Mouse (Mus musculus): ENCODE results near the gene Cwc22. TPM values are rescaled to one million over a fixed set of nuclear protein-coding genes. Genes with fewer than 3 reads are reported as not detected.
A peak's percentile ranks its signal among the peaks of the same experiment; 100 is the strongest.

Gene Cwc22
- polyA plus RNA-seq (2014; fragmentation: Nextera tagmentation; extraction: Ambion mirVana): 22.2 and 23.8 TPM in 2 replicates

- under 1% methylated on average over 55 of the region's 55 CpGs for WGBS (ENCODE audit: insufficient replicate concordance)
- Histone ChIP-seq H3K9ac (ENCODE audit: low read depth, low read length) (peak within 1 kb of the TSS; percentile 86), H3K4me2 (peak within 1 kb of the TSS; percentile 88), H3K27me3 (ENCODE audit: control insufficient read depth, insufficient read depth, low read length) (no peaks in the 10 kb centered on the region), H3K27ac (ENCODE audit: low read depth, low read length) (peak within 1 kb of the TSS; percentile 73), H3K36me3 (ENCODE audit: control insufficient read depth, insufficient read depth, low read length) (no peaks in the 10 kb centered on the region), H3K4me3 (ENCODE audit: low read depth, low read length) (peak within 1 kb of the TSS; percentile 87), H3K4me1 (ENCODE audit: control insufficient read depth, insufficient read depth, low read length) (peaks cover 6% of the 10 kb centered on the region), H3K9me3 (replicated peaks; ENCODE audit: control insufficient read depth, low read length) (no peaks in the 10 kb centered on the region)
- ATAC-seq (replicated peaks; ENCODE audit: insufficient number of reproducible peaks, low FRiP score, low TSS enrichment): peak; percentile 88
Observed at GRCm38 (mm10) chr2:77945596-77946485, at the start of gene Cwc22. TSS of gene Cwc22 (minus strand) at chr2:77946375.

DNA sequence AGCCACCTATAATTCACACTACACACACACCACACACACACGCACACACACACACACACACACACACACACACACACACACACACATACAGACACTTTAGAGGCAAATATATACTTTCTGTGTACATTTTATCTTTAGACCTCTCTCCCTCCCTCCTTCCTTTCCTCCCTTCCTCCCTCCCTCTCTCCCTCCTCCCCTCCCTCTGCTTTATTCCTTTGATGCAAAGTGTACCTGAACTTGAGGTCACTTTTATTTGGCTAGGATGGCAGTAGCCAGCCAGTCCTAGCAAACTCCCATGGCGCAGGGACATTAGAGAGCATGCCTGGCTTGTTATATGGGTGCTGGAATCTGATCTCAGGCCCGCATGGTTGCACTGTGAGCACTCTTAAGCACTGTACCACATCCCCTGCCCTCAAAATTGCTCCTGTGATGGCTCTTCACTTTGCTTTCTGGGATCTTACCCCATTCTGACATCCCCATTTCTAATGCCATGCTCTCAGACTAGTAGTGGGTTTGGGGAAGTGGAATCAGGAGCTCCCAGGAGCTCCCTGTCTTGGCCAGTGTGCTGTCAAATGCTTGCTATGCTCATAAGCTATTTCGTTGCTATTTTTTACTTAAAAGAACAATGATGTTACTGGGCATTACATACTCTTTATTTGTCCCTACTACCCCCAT lies 47.7 kb upstream of the Cwc22 start:
- no peaks in the 10 kb centered on the region for H3K9me3 ChIP-seq (replicated peaks; ENCODE audit: control insufficient read depth, low read length)
- no peak overlapping the region for H3K4me2 ChIP-seq
- WGBS (ENCODE audit: insufficient replicate concordance): 70% methylated on average over 4 of the region's 4 CpGs
- no peaks in the 10 kb centered on the region for H3K4me1 ChIP-seq (ENCODE audit: control insufficient read depth, insufficient read depth, low read length)
- no peaks in the 10 kb centered on the region for H3K27me3 ChIP-seq (ENCODE audit: control insufficient read depth, insufficient read depth, low read length)
- no peak overlapping the region for H3K9ac ChIP-seq (ENCODE audit: low read depth, low read length)
- ATAC-seq (replicated peaks; ENCODE audit: insufficient number of reproducible peaks, low FRiP score, low TSS enrichment): no peak
- H3K36me3 ChIP-seq (ENCODE audit: control insufficient read depth, insufficient read depth, low read length): no peaks in the 10 kb centered on the region
- no peak overlapping the region for H3K27ac ChIP-seq (ENCODE audit: low read depth, low read length)
- H3K4me3 ChIP-seq (ENCODE audit: low read depth, low read length): no peak overlapping the region

- Histone ChIP-seq H3K4me3 (ENCODE audit: low read depth, low read length) (no peak overlapping the region), H3K36me3 (ENCODE audit: control insufficient read depth, insufficient read depth, low read length) (no peaks in the 10 kb centered on the region), H3K4me2 (no peak overlapping the region), H3K9ac (ENCODE audit: low read depth, low read length) (no peak overlapping the region), H3K9me3 (replicated peaks; ENCODE audit: control insufficient read depth, low read length) (no peaks in the 10 kb centered on the region), H3K27me3 (ENCODE audit: control insufficient read depth, insufficient read depth, low read length) (no peaks in the 10 kb centered on the region), H3K4me1 (ENCODE audit: control insufficient read depth, insufficient read depth, low read length) (no peaks in the 10 kb centered on the region), H3K27ac (ENCODE audit: low read depth, low read length) (no peak overlapping the region)
- no peak for ATAC-seq (replicated peaks; ENCODE audit: insufficient number of reproducible peaks, low FRiP score, low TSS enrichment)
- WGBS (ENCODE audit: insufficient replicate concordance): 69% methylated on average over 3 of the region's 3 CpGs
Observed at GRCm38 (mm10) chr2:77992951-77993604, 46.9 kb upstream of the Cwc22 start.

- Histone ChIP-seq H3K36me3 (ENCODE audit: control insufficient read depth, insufficient read depth, low read length) (no peaks in the 10 kb centered on the region), H3K27me3 (ENCODE audit: control insufficient read depth, insufficient read depth, low read length) (no peaks in the 10 kb centered on the region), H3K9ac (ENCODE audit: low read depth, low read length) (no peak overlapping the region), H3K9me3 (replicated peaks; ENCODE audit: control insufficient read depth, low read length) (no peaks in the 10 kb centered on the region), H3K4me1 (ENCODE audit: control insufficient read depth, insufficient read depth, low read length) (no peaks in the 10 kb centered on the region), H3K27ac (ENCODE audit: low read depth, low read length) (no peak overlapping the region), H3K4me3 (ENCODE audit: low read depth, low read length) (no peak overlapping the region), H3K4me2 (no peak overlapping the region)
- no peak for ATAC-seq (replicated peaks; ENCODE audit: insufficient number of reproducible peaks, low FRiP score, low TSS enrichment)
- 62% methylated on average over 2 of the region's 2 CpGs for WGBS (ENCODE audit: insufficient replicate concordance)
Observed at GRCm38 (mm10) chr2:77990820-77991219, 44.6 kb upstream of the Cwc22 start.

DNA sequence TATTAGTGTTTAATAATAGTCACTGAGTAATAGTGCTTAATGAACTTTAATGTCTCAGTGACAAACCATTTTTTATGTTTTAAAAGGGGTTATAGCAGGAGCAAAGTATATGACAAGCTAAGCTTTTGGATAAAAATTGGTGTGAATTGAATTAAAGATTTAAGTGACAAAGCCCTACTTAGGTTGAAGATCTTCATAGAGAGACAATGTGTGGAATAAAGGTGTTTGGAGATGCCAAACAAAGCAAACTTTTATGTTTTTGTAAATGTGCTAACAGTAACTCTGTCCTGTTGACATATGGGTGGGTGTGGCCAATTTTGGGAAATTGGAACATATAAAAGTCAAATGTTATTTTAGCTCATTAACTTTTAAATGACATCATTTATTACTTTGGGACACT lies 43.9 kb upstream of the Cwc22 start:
- H3K9ac ChIP-seq (ENCODE audit: low read depth, low read length): no peak overlapping the region
- no peak overlapping the region for H3K4me2 ChIP-seq
- H3K4me3 ChIP-seq (ENCODE audit: low read depth, low read length): no peak overlapping the region
- no peaks in the 10 kb centered on the region for H3K4me1 ChIP-seq (ENCODE audit: control insufficient read depth, insufficient read depth, low read length)
- no peaks in the 10 kb centered on the region for H3K9me3 ChIP-seq (replicated peaks; ENCODE audit: control insufficient read depth, low read length)
- H3K27me3 ChIP-seq (ENCODE audit: control insufficient read depth, insufficient read depth, low read length): no peaks in the 10 kb centered on the region
- no peaks in the 10 kb centered on the region for H3K36me3 ChIP-seq (ENCODE audit: control insufficient read depth, insufficient read depth, low read length)
- no peak overlapping the region for H3K27ac ChIP-seq (ENCODE audit: low read depth, low read length)
- ATAC-seq (replicated peaks; ENCODE audit: insufficient number of reproducible peaks, low FRiP score, low TSS enrichment): no peak

- Histone ChIP-seq H3K4me3 (ENCODE audit: low read depth, low read length) (no peak overlapping the region), H3K36me3 (ENCODE audit: control insufficient read depth, insufficient read depth, low read length) (no peaks in the 10 kb centered on the region), H3K9ac (ENCODE audit: low read depth, low read length) (no peak overlapping the region), H3K9me3 (replicated peaks; ENCODE audit: control insufficient read depth, low read length) (no peaks in the 10 kb centered on the region), H3K4me2 (no peak overlapping the region), H3K27me3 (ENCODE audit: control insufficient read depth, insufficient read depth, low read length) (no peaks in the 10 kb centered on the region), H3K27ac (ENCODE audit: low read depth, low read length) (no peak overlapping the region), H3K4me1 (ENCODE audit: control insufficient read depth, insufficient read depth, low read length) (no peaks in the 10 kb centered on the region)
- WGBS (ENCODE audit: insufficient replicate concordance): 58% methylated on average over 1 of the region's 1 CpGs
- no peak for ATAC-seq (replicated peaks; ENCODE audit: insufficient number of reproducible peaks, low FRiP score, low TSS enrichment)
Observed at GRCm38 (mm10) chr2:77989390-77989789, 43.2 kb upstream of the Cwc22 start.

DNA sequence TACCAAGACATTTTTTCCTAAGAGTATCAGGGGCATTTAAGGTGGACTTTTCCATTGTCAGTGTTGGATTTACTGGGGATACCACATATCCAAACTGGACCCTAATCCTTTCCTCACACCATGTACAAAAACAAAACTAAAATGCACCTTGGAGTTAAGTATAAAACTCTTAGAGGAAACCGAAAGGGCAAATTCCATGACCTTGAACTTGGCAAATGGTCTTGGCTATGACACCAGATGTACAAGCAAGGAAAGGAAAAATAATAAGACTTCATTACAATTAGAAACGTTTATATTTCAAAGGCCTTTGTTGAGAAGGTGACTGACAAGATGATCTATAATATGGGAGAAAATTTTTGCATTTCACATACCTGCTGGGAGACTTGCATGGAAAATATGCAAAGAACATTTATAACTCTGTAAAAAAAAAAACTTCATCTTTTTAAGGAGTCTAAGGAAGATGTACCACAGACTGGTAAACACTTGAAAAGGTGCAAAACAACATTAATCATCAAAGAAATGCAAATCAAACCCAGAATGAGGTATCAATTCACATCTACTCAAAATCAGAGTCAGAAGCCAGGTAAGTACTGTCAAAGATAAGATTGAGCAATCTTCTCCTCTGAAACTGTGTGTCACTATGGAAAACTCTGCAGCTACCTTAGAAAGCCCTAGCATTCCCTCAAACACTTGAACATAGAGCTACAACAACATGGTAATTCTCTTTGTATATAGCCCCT lies 40.0 kb upstream of the Cwc22 start:
- H3K27me3 ChIP-seq (ENCODE audit: control insufficient read depth, insufficient read depth, low read length): no peaks in the 10 kb centered on the region
- H3K4me3 ChIP-seq (ENCODE audit: low read depth, low read length): no peak overlapping the region
- no peak overlapping the region for H3K9ac ChIP-seq (ENCODE audit: low read depth, low read length)
- 65% methylated on average over 2 of the region's 2 CpGs for WGBS (ENCODE audit: insufficient replicate concordance)
- H3K27ac ChIP-seq (ENCODE audit: low read depth, low read length): no peak overlapping the region
- H3K36me3 ChIP-seq (ENCODE audit: control insufficient read depth, insufficient read depth, low read length): no peaks in the 10 kb centered on the region
- no peak for ATAC-seq (replicated peaks; ENCODE audit: insufficient number of reproducible peaks, low FRiP score, low TSS enrichment)
- H3K4me1 ChIP-seq (ENCODE audit: control insufficient read depth, insufficient read depth, low read length): no peaks in the 10 kb centered on the region
- no peaks in the 10 kb centered on the region for H3K9me3 ChIP-seq (replicated peaks; ENCODE audit: control insufficient read depth, low read length)
- no peak overlapping the region for H3K4me2 ChIP-seq

GRCm38 (mm10) chr2:77984209-77984608 lies 38.0 kb upstream of the Cwc22 start:
- H3K4me3 ChIP-seq (ENCODE audit: low read depth, low read length): no peak overlapping the region
- no peaks in the 10 kb centered on the region for H3K27me3 ChIP-seq (ENCODE audit: control insufficient read depth, insufficient read depth, low read length)
- 74% methylated on average over 4 of the region's 4 CpGs for WGBS (ENCODE audit: insufficient replicate concordance)
- no peak overlapping the region for H3K4me2 ChIP-seq
- H3K9me3 ChIP-seq (replicated peaks; ENCODE audit: control insufficient read depth, low read length): no peaks in the 10 kb centered on the region
- no peak overlapping the region for H3K9ac ChIP-seq (ENCODE audit: low read depth, low read length)
- ATAC-seq (replicated peaks; ENCODE audit: insufficient number of reproducible peaks, low FRiP score, low TSS enrichment): no peak
- no peaks in the 10 kb centered on the region for H3K36me3 ChIP-seq (ENCODE audit: control insufficient read depth, insufficient read depth, low read length)
- H3K27ac ChIP-seq (ENCODE audit: low read depth, low read length): no peak overlapping the region
- H3K4me1 ChIP-seq (ENCODE audit: control insufficient read depth, insufficient read depth, low read length): no peaks in the 10 kb centered on the region
